Mouse (Mus musculus) ES-Bruce4 (cell line): Measurements from ENCODE around the gene Spock1.

Experiments
- CTCF ChIP-seq: IDR thresholded peaks from one replicate; pipeline ENCODE4 v1.8.1; 2011; ENCODE audit warnings: low read depth, low read length
- EP300 ChIP-seq: IDR thresholded peaks from 2 replicates; pipeline ENCODE4 v1.6.1; 2011; ENCODE audit warnings: low read depth, low read length; ENCODE audit not compliant: insufficient read depth
- POLR2A ChIP-seq: IDR thresholded peaks from one replicate; pipeline ENCODE4 v1.8.1; 2011; ENCODE audit warnings: low read length; ENCODE audit not compliant: insufficient read depth

DNA sequence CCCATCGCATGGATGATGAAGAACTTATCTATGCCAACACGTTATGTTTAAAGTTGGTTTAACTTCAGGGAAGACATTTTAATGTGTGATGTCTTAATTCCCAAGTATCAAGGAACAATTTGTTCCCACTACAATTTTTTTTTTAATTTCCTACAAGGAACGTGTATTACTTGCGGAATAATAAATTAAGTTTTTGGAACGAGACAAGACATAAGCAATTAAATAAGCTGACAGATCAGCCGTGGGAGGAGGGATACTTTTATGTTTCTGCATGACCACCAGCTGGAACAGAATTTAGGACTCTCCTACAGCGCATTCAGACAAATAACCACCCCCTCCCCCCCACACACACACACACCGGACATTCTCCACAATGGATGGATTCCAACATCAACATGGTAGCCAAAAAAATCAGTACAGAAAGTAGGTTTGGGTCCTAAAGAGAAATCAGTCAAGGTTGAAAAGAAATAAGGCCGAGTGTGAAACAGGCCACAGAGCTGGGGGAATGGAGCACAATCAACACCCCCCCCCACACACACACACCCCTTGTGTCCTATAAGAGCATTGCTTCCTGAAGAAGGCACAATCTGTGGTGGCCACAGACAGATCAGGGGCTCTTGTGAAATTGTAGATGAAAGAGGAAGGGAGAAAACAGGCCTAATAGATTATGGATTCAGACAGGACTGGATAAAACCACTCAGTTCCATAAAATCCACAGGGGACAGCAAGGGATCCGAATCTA, 111.0 kb downstream of the Spock1 start:
- TF ChIP-seq CTCF = no peak
- no peak for TF ChIP-seq POLR2A
- no peak for TF ChIP-seq EP300
